ENCODE assay signal across 8 mouse cellular contexts in genomic region chr12:3098175-3098574, GRCm38 (mm10).
DNase-seq lines count a peak whose midpoint lies in the region; ATAC-seq lines count a peak whose summit lies in the region.

No protein-coding gene starts in this region.

- peak; percentile 66 for DNase-seq in NIH3T3 (ENCODE audit: low read depth)
- DNase-seq in cerebellum, adult 8-10 months, result peak; percentile 30
- peak; percentile 1 to 72 for DNase-seq in frontal cortex, adult 2 months (ENCODE audit: extremely low spot score in 1 of 2, low spot score in 1 of 2)
- peak; percentile 5 to 59 for DNase-seq in layer of hippocampus, adult 8-10 months (ENCODE audit: low spot score in 2 of 2)
- peak; percentile 56 for DNase-seq in lung, postnatal 10 days
- peak; percentile 60 to 64 for DNase-seq in right cerebral cortex, adult 2 months (ENCODE audit: low spot score in 2 of 2)
- peak; percentile 15 for DNase-seq in urinary bladder, postnatal 14 days (ENCODE audit: low spot score)

- ATAC-seq in hematopoietic stem cell, adult 5-6 weeks (replicated peaks in 1 of 2; ENCODE audit: insufficient read depth in 1 of 2, low FRiP score in 2 of 2, low TSS enrichment in 1 of 2, low read depth in 1 of 2, poor library complexity in 2 of 2, severe bottlenecking in 2 of 2), result peak; percentile 88 to 96

Comparison
In these comparisons a context has a peak if more than half of its experiments do, and no peak if none do; other contexts are left out.
1. Peak in every context shown above with its lines: DNase-seq and ATAC-seq.
2. DNase-seq: peak in every context shown above with its lines; median percentile 66 in NIH3T3; 62 in right cerebral cortex, adult 2 months; 56 in lung, postnatal 10 days; 36 in frontal cortex, adult 2 months; 32 in layer of hippocampus, adult 8-10 months; 30 in cerebellum, adult 8-10 months; 15 in urinary bladder, postnatal 14 days.